Mouse (Mus musculus) ES-CJ7 (cell line): Measurements from ENCODE around the gene Plxdc2.

Experiments used
- DNase-seq: peaks from one replicate; pipeline ENCODE4 v3.0.0; 2011; ENCODE audit warnings: low read depth, low spot score

Plxdc2 gene

GRCm38 (mm10) chr2:16743568-16743967 lies 387.5 kb downstream of the Plxdc2 start:
- no peak for DNase-seq

GRCm38 (mm10) chr2:16749302-16749909 lies 393.3 kb downstream of the Plxdc2 start:
- DNase-seq: no peak

GRCm38 (mm10) chr2:16757158-16757557 lies 401.1 kb downstream of the Plxdc2 start:
- DNase-seq: no peak

- DNase-seq: no peak
Observed at GRCm38 (mm10) chr2:16759766-16760165, 403.7 kb downstream of the Plxdc2 start.

- DNase-seq: peak; percentile 36
Observed at GRCm38 (mm10) chr2:16769149-16769548, 413.0 kb downstream of the Plxdc2 start.

GRCm38 (mm10) chr2:16773398-16774113 lies 417.5 kb downstream of the Plxdc2 start:
- DNase-seq: no peak

- no peak for DNase-seq
Observed at GRCm38 (mm10) chr2:16774114-16774433, 418.0 kb downstream of the Plxdc2 start.

- DNase-seq: no peak
Observed at GRCm38 (mm10) chr2:16795283-16795682, 439.2 kb downstream of the Plxdc2 start.
